Mouse (Mus musculus): ENCODE measurements around the gene Cbl. TPM values are rescaled to one million over a fixed set of nuclear protein-coding genes. Genes with fewer than 3 reads are reported as not detected.

The Cbl gene
- polyA plus RNA-seq, 1 experiment from 2014 or later, result 9.9 TPM

- Histone ChIP-seq H3K4me3 (replicated peaks; ENCODE audit: low read depth, low read length) (no peak overlapping the region), H3K36me3 (ENCODE audit: insufficient read depth, low read length) (peaks cover 53% of the 10 kb centered on the region), H3K9me3 (replicated peaks; ENCODE audit: low read length) (no peaks in the 10 kb centered on the region), H3K9ac (ENCODE audit: low read depth, low read length) (no peak overlapping the region), H3K4me1 (replicated peaks; ENCODE audit: insufficient read depth, low read length) (no peaks in the 10 kb centered on the region), H3K27ac (no peak overlapping the region), H3K4me2 (ENCODE audit: low read length) (no peak overlapping the region), H3K27me3 (ENCODE audit: insufficient read depth, low read length) (no peaks in the 10 kb centered on the region)
- DNase-seq (ENCODE audit: low spot score) (no peak), ATAC-seq (replicated peaks; ENCODE audit: low FRiP score, low read depth) (no peak)
- no peak for TF ChIP-seq CTCF (IDR thresholded peaks at IDR 0.05; ENCODE audit: low read depth)
- WGBS, result 74% methylated on average over 3 of the region's 3 CpGs
Measured at GRCm38 (mm10) chr9:44159886-44160285, 74.0 kb downstream of the Cbl start.

- no peak overlapping the region for H3K4me2 ChIP-seq (ENCODE audit: low read length)
- no peak overlapping the region for H3K4me3 ChIP-seq (replicated peaks; ENCODE audit: low read depth, low read length)
- DNase-seq (ENCODE audit: low spot score), result peak; percentile 28
- no peaks in the 10 kb centered on the region for H3K9me3 ChIP-seq (replicated peaks; ENCODE audit: low read length)
- no peak for ATAC-seq (replicated peaks; ENCODE audit: low FRiP score, low read depth)
- 0 out of 2 replicates have a peak, but pooled peaks cover 14% of the 10 kb centered on the region for H3K36me3 ChIP-seq (ENCODE audit: insufficient read depth, low read length)
- 66% methylated on average over 3 of the region's 3 CpGs for WGBS
- no peaks in the 10 kb centered on the region for H3K27me3 ChIP-seq (ENCODE audit: insufficient read depth, low read length)
- TF ChIP-seq CTCF (IDR thresholded peaks at IDR 0.05; ENCODE audit: low read depth), result peak; percentile 62
- no peak overlapping the region for H3K27ac ChIP-seq
- H3K4me1 ChIP-seq (replicated peaks; ENCODE audit: insufficient read depth, low read length), result no peaks in the 10 kb centered on the region
- H3K9ac ChIP-seq (ENCODE audit: low read depth, low read length), result no peak overlapping the region
Measured at GRCm38 (mm10) chr9:44147290-44147689, 86.6 kb downstream of the Cbl start.

- no peak; the same call in 1 of the 2 replicates for ATAC-seq (replicated peaks; ENCODE audit: low FRiP score, low read depth)
- Histone ChIP-seq H3K4me3 (replicated peaks; ENCODE audit: low read depth, low read length) (no peak overlapping the region), H3K36me3 (ENCODE audit: insufficient read depth, low read length) (0 out of 2 replicates have a peak, but pooled peaks cover 28% of the 10 kb centered on the region), H3K4me1 (replicated peaks; ENCODE audit: insufficient read depth, low read length) (no peaks in the 10 kb centered on the region), H3K27me3 (ENCODE audit: insufficient read depth, low read length) (no peaks in the 10 kb centered on the region), H3K27ac (0 out of 2 replicates have a peak overlapping the region, but pooled peaks have one; percentile 25), H3K9me3 (replicated peaks; ENCODE audit: low read length) (no peaks in the 10 kb centered on the region), H3K9ac (ENCODE audit: low read depth, low read length) (0 out of 2 replicates have a peak overlapping the region, but pooled peaks have one; percentile 8), H3K4me2 (ENCODE audit: low read length) (no peak overlapping the region)
- no peak for TF ChIP-seq CTCF (IDR thresholded peaks at IDR 0.05; ENCODE audit: low read depth)
- DNase-seq (ENCODE audit: low spot score), result no peak
Measured at GRCm38 (mm10) chr9:44144718-44145060, 89.2 kb downstream of the Cbl start.

GRCm38 (mm10) chr9:44144023-44144717 lies 89.7 kb downstream of the Cbl start:
- Histone ChIP-seq H3K27me3 (ENCODE audit: insufficient read depth, low read length) (no peaks in the 10 kb centered on the region), H3K9ac (ENCODE audit: low read depth, low read length) (0 out of 2 replicates have a peak overlapping the region, but pooled peaks have one; percentile 8), H3K27ac (0 out of 2 replicates have a peak overlapping the region, but pooled peaks have one; percentile 42), H3K4me2 (ENCODE audit: low read length) (no peak overlapping the region), H3K9me3 (replicated peaks; ENCODE audit: low read length) (no peaks in the 10 kb centered on the region), H3K36me3 (ENCODE audit: insufficient read depth, low read length) (0 out of 2 replicates have a peak, but pooled peaks cover 33% of the 10 kb centered on the region), H3K4me3 (replicated peaks; ENCODE audit: low read depth, low read length) (no peak overlapping the region), H3K4me1 (replicated peaks; ENCODE audit: insufficient read depth, low read length) (no peaks in the 10 kb centered on the region)
- TF ChIP-seq CTCF (IDR thresholded peaks at IDR 0.05; ENCODE audit: low read depth), result peak; percentile 42
- ATAC-seq (replicated peaks; ENCODE audit: low FRiP score, low read depth) (peak; percentile 81), DNase-seq (ENCODE audit: low spot score) (peak; percentile 81)
- WGBS, result 29% methylated on average over 7 of the region's 8 CpGs

GRCm38 (mm10) chr9:44143421-44143820 lies 90.4 kb downstream of the Cbl start:
- H3K27me3 ChIP-seq (ENCODE audit: insufficient read depth, low read length), result no peaks in the 10 kb centered on the region
- no peak overlapping the region for H3K4me2 ChIP-seq (ENCODE audit: low read length)
- 69% methylated on average over 5 of the region's 5 CpGs for WGBS
- no peak for TF ChIP-seq CTCF (IDR thresholded peaks at IDR 0.05; ENCODE audit: low read depth)
- no peak overlapping the region for H3K4me3 ChIP-seq (replicated peaks; ENCODE audit: low read depth, low read length)
- H3K9ac ChIP-seq (ENCODE audit: low read depth, low read length), result no peak overlapping the region
- no peaks in the 10 kb centered on the region for H3K4me1 ChIP-seq (replicated peaks; ENCODE audit: insufficient read depth, low read length)
- no peak for ATAC-seq (replicated peaks; ENCODE audit: low FRiP score, low read depth)
- H3K36me3 ChIP-seq (ENCODE audit: insufficient read depth, low read length), result 0 out of 2 replicates have a peak, but pooled peaks cover 35% of the 10 kb centered on the region
- H3K27ac ChIP-seq, result peak overlapping the region; percentile 42; the same call in 1 of the 2 replicates
- H3K9me3 ChIP-seq (replicated peaks; ENCODE audit: low read length), result no peaks in the 10 kb centered on the region
- no peak for DNase-seq (ENCODE audit: low spot score)

GRCm38 (mm10) chr9:44141951-44142350 lies 91.9 kb downstream of the Cbl start:
- 63% methylated on average over 5 of the region's 5 CpGs for WGBS
- H3K27ac ChIP-seq, result no peak overlapping the region
- H3K4me2 ChIP-seq (ENCODE audit: low read length), result no peak overlapping the region
- no peak overlapping the region for H3K4me3 ChIP-seq (replicated peaks; ENCODE audit: low read depth, low read length)
- no peaks in the 10 kb centered on the region for H3K9me3 ChIP-seq (replicated peaks; ENCODE audit: low read length)
- no peak for TF ChIP-seq CTCF (IDR thresholded peaks at IDR 0.05; ENCODE audit: low read depth)
- no peak overlapping the region for H3K9ac ChIP-seq (ENCODE audit: low read depth, low read length)
- no peaks in the 10 kb centered on the region for H3K27me3 ChIP-seq (ENCODE audit: insufficient read depth, low read length)
- ATAC-seq (replicated peaks; ENCODE audit: low FRiP score, low read depth) (no peak), DNase-seq (ENCODE audit: low spot score) (no peak)
- H3K36me3 ChIP-seq (ENCODE audit: insufficient read depth, low read length), result 0 out of 2 replicates have a peak, but pooled peaks cover 29% of the 10 kb centered on the region
- H3K4me1 ChIP-seq (replicated peaks; ENCODE audit: insufficient read depth, low read length), result no peaks in the 10 kb centered on the region
